Mouse (Mus musculus) liver, embryonic 14.5 days (tissue): ENCODE measurements at regions not wholly inside any gene's neighbourhood (a gene's known extent, or its start where the extent isn't known, plus 50 kb on each side); places are given as distances from the start of the nearest gene placed in this dataset.

ENCODE experiments used
- CTCF ChIP-seq: IDR thresholded peaks from 2 replicates; pipeline ENCODE4 v1.5.1; 2016; ENCODE audit warnings: antibody characterized with exemption, low read depth, control low read depth
- EP300 ChIP-seq: IDR thresholded peaks from 2 replicates; pipeline ENCODE4 v1.6.1; 2016; ENCODE audit warnings: antibody characterized with exemption, low read depth

GRCm38 (mm10) chr10:9243281-9243618, 357.4 kb upstream of the Sash1 start:
- no peak for TF ChIP-seq CTCF
- no peak for TF ChIP-seq EP300
